Mouse (Mus musculus) adipose tissue, adult 10 weeks (tissue): ENCODE data around the gene Mrpl53. TPM values are rescaled to one million over a fixed set of nuclear protein-coding genes. Genes with fewer than 3 reads are reported as not detected.

Experiments used
- polyA plus RNA-seq: library from polyadenylated mRNA; stranded (reverse); fragments of 350-450 nt; fragmentation: Illumina TruSeq; extraction: RNeasy Lipid Tissue Mini Kit (QIAGEN cat#74804); gene quantifications from one replicate; pipeline ENCODE4 v1.2.3, GENCODE M21; 2014; ENCODE audit warnings: low read depth, low replicate concordance

The Mrpl53 gene
- polyA plus RNA-seq, result 73.1 TPM

GRCm38 (mm10) chr6:83108762-83109668, at the start of gene Mrpl53:
Gene Mrpl53 (plus strand): TSS chr6:83109040.

GRCm38 (mm10) chr6:83070247-83070310, 38.8 kb upstream of the Mrpl53 start, which contains the start of gene Tlx2:
Gene Tlx2 (minus strand): TSS chr6:83070293.

GRCm38 (mm10) chr6:83077630-83078323, 31.1 kb upstream of the Mrpl53 start, which contains the start of gene Pcgf1:
Gene Pcgf1 (plus strand): TSS chr6:83077869.

GRCm38 (mm10) chr6:83086121-83087035, 22.5 kb upstream of the Mrpl53 start, which contains the start of gene Lbx2:
Gene Lbx2 (plus strand): TSS chr6:83086367.

GRCm38 (mm10) chr6:83101316-83101687, 7.5 kb upstream of the Mrpl53 start, which contains the start of the genes Ccdc142 and Gm42688:
Gene Ccdc142 (plus strand): TSS chr6:83101601.
Gene Gm42688 (plus strand): TSS chr6:83101617.

GRCm38 (mm10) chr6:83115011-83115671, 6.3 kb downstream of the Mrpl53 start, which contains the start of gene Mogs:
Gene Mogs (plus strand): TSS chr6:83115496.

GRCm38 (mm10) chr6:83120930-83121862, 12.4 kb downstream of the Mrpl53 start, which contains the start of gene Wbp1:
Gene Wbp1 (minus strand): TSS chr6:83121559.

GRCm38 (mm10) chr6:83125331-83125730, 16.5 kb downstream of the Mrpl53 start, which contains the start of gene Ino80b:
Gene Ino80b (minus strand): TSS chr6:83125431.

GRCm38 (mm10) chr6:83134951-83135513, 26.2 kb downstream of the Mrpl53 start, which contains the start of gene Rtkn:
Gene Rtkn (plus strand): TSS chr6:83135463.

GRCm38 (mm10) chr6:83156259-83156684, 47.4 kb downstream of the Mrpl53 start, which contains the start of the genes Wdr54 and 1700003E16Rik:
Gene Wdr54 (minus strand): TSS chr6:83156397.
Gene 1700003E16Rik (plus strand): TSS chr6:83156404.

Other genes starting within 250 kb of the Mrpl53 start
- 0.48 TPM for gene Sema4f, start 169.3 kb upstream of the Mrpl53 start, polyA plus RNA-seq
- 4.6 TPM for gene M1ap, start 162.1 kb upstream of the Mrpl53 start, polyA plus RNA-seq
- gene Dok1, start 75.6 kb upstream of the Mrpl53 start, polyA plus RNA-seq, result 25.7 TPM
- gene Loxl3, start 74.9 kb upstream of the Mrpl53 start, polyA plus RNA-seq, result 11.2 TPM
- 147 TPM for gene Aup1, start 54.5 kb upstream of the Mrpl53 start, polyA plus RNA-seq
- 32.7 TPM for gene Htra2, start 53.8 kb upstream of the Mrpl53 start, polyA plus RNA-seq
- gene Dqx1, start 51.2 kb upstream of the Mrpl53 start, polyA plus RNA-seq, result 1.6 TPM
- not detected for gene Tlx2, start 38.7 kb upstream of the Mrpl53 start, polyA plus RNA-seq
- 14.9 TPM for gene Pcgf1, start 31.2 kb upstream of the Mrpl53 start, polyA plus RNA-seq
- gene Lbx2, start 22.7 kb upstream of the Mrpl53 start, polyA plus RNA-seq, result 1.5 TPM
- gene Ccdc142, start 7.4 kb upstream of the Mrpl53 start, polyA plus RNA-seq, result 3.6 TPM
- gene Gm42688, start 7.4 kb upstream of the Mrpl53 start, polyA plus RNA-seq, result 3.8 TPM
- gene Mogs, start 6.5 kb downstream of the Mrpl53 start, polyA plus RNA-seq, result 34.0 TPM
- gene Wbp1, start 12.5 kb downstream of the Mrpl53 start, polyA plus RNA-seq, result 99.3 TPM
- 26.8 TPM for gene Ino80b, start 16.4 kb downstream of the Mrpl53 start, polyA plus RNA-seq
- gene Rtkn, start 26.4 kb downstream of the Mrpl53 start, polyA plus RNA-seq, result 21.8 TPM
- gene Wdr54, start 47.4 kb downstream of the Mrpl53 start, polyA plus RNA-seq, result 3.0 TPM
- gene 1700003E16Rik, start 47.4 kb downstream of the Mrpl53 start, polyA plus RNA-seq, result 14.5 TPM
- 74.4 TPM for gene Dctn1, start 56.9 kb downstream of the Mrpl53 start, polyA plus RNA-seq
- gene Slc4a5, start 110.8 kb downstream of the Mrpl53 start, polyA plus RNA-seq, result 1.2 TPM
- gene Mthfd2, start 216.9 kb downstream of the Mrpl53 start, polyA plus RNA-seq, result 87.5 TPM
- gene Mob1a, start 217.0 kb downstream of the Mrpl53 start, polyA plus RNA-seq, result 79.4 TPM
- gene Bola3, start 240.1 kb downstream of the Mrpl53 start, polyA plus RNA-seq, result 72.0 TPM